Comparison of ENCODE assay signal across 12 mouse cellular contexts in the genomic region with DNA sequence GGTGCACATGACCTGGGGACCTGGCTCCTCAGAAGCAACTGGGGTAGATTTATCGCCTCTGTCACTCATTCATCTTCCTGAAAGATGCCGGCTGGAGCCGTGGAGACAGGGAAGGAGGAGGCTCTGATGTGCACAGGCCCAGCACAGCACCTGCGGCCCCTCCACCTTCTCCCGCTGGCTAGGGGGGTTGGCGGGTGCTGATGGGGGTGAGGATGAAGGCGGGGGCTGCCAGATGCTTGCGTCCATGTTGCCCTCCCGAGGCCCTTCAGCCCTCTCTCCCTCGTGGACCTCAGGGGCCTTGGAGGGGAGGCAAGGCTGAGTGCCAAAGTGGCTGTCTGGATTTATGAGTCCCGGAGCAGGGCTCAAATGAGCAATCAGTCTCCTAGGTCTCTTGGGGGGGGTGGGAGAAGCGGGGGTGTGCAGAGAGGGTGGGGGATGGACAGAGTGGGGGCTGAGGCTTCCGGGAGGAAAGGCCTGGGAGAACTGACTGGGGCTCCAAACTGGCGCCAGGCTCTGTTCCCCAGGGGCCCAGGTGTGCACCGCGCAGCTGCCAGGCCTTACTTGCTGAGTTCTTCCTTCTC.
DNase-seq lines count a peak whose midpoint lies in the region; ATAC-seq and TF ChIP-seq lines count a peak whose summit lies in the region.
"Had no signal": no experiment of that assay in that cellular context is flagged by ENCODE, and none has a peak within 500 bp of the region (broad histone marks: within the 10 kb centered on the region; RNA-seq: fewer than 3 reads in every experiment).

No protein-coding gene starts in this region.

- no peak for TF ChIP-seq CTCF in stomach, postnatal 0 days (IDR thresholded peaks at IDR 0.05; ENCODE audit: low read depth)

- peaks cover 61% of the 10 kb centered on the region for H3K4me1 ChIP-seq in limb, embryonic 13.5 days
- peaks cover 15% of the 10 kb centered on the region for H3K4me1 ChIP-seq in stomach, postnatal 0 days (replicated peaks; ENCODE audit: control insufficient read depth, insufficient read depth)

- peak overlapping the region; percentile 87 for H3K27ac ChIP-seq in limb, embryonic 13.5 days
- peak overlapping the region; percentile 35; the same call in 1 of the 2 replicates for H3K27ac ChIP-seq in stomach, postnatal 0 days (replicated peaks)
- H3K27ac ChIP-seq: liver, embryonic 15.5 days had no signal

- H3K36me3 ChIP-seq in limb, embryonic 13.5 days: peaks cover 72% of the 10 kb centered on the region
- H3K36me3 ChIP-seq in stomach, postnatal 0 days (ENCODE audit: control insufficient read depth, insufficient read depth, low read length): peaks cover 36% of the 10 kb centered on the region

- peak; percentile 26; the same call in 1 of the 2 replicates for ATAC-seq in limb, embryonic 13.5 days (ENCODE audit: low FRiP score, low read depth)
- no peak for ATAC-seq in stomach, postnatal 0 days (ENCODE audit: low FRiP score, low TSS enrichment)
- ATAC-seq: Patski had no signal

- H3K4me3 ChIP-seq in limb, embryonic 13.5 days: no peak overlapping the region
- H3K4me3 ChIP-seq in stomach, postnatal 0 days (ENCODE audit: low read depth, low read length): no peak overlapping the region
- H3K4me3 ChIP-seq: liver, embryonic 15.5 days had no signal

- no peak for TF ChIP-seq EP300 in stomach, postnatal 0 days (optimal IDR thresholded peaks at IDR 0.05)

- no peaks in the 10 kb centered on the region for H3K27me3 ChIP-seq in limb, embryonic 13.5 days
- no peaks in the 10 kb centered on the region for H3K27me3 ChIP-seq in stomach, postnatal 0 days (ENCODE audit: control insufficient read depth, insufficient read depth, low read length)
- H3K27me3 ChIP-seq: liver, embryonic 15.5 days; Patski had no signal

- H3K9ac ChIP-seq in limb, embryonic 13.5 days: peak overlapping the region; percentile 48
- H3K9ac ChIP-seq in stomach, postnatal 0 days (ENCODE audit: low read length): peak overlapping the region; percentile 8; the same call in 1 of the 2 replicates
- H3K9ac ChIP-seq: liver, embryonic 15.5 days had no signal

- peak; percentile 67 to 84 for DNase-seq in adrenal gland, adult (ENCODE audit: inconsistent age in 2 of 2, low spot score in 1 of 2)
- DNase-seq in adrenal gland, adult 8-10 months: no peak
- peak; percentile 24 for DNase-seq in retina, postnatal 1 day
- no peak for DNase-seq in retina, embryonic 14.5 days (ENCODE audit: low spot score)
- DNase-seq in stomach, postnatal 0 days (ENCODE audit: low spot score): no peak
- no peak for DNase-seq in cerebellum, postnatal 36 days
- no peak for DNase-seq in natural killer cell, adult 2 months (ENCODE audit: low spot score in 2 of 2)
- DNase-seq: cerebellum, adult 8-10 months; thymus, postnatal 4 days had no signal

- 19% methylated on average over 15 of the region's 16 CpGs for WGBS in limb, embryonic 13.5 days
- WGBS in stomach, postnatal 0 days: 39% methylated on average over 16 of the region's 16 CpGs

- H3K4me2 ChIP-seq in limb, embryonic 13.5 days (replicated peaks): peak overlapping the region; percentile 31
- no peak overlapping the region for H3K4me2 ChIP-seq in stomach, postnatal 0 days (replicated peaks; ENCODE audit: low read depth)
- H3K4me2 ChIP-seq: liver, embryonic 15.5 days had no signal

- H3K9me3 ChIP-seq in limb, embryonic 13.5 days: no peaks in the 10 kb centered on the region
- H3K9me3 ChIP-seq in stomach, postnatal 0 days (ENCODE audit: control insufficient read depth, low read length): no peaks in the 10 kb centered on the region
- H3K9me3 ChIP-seq: liver, embryonic 15.5 days had no signal

Comparison
In these comparisons a context has a peak if more than half of its experiments do, and no peak if none do; other contexts are left out.
1. DNase-seq: peak in adrenal gland, adult (2 of 2) and retina, postnatal 1 day (single experiment); none in adrenal gland, adult 8-10 months (single experiment), retina, embryonic 14.5 days (single experiment), stomach, postnatal 0 days (single experiment), cerebellum, postnatal 36 days (0 of 2) and natural killer cell, adult 2 months (0 of 2).